Mouse (Mus musculus) stomach, postnatal 0 days (tissue): ENCODE measurements around the gene Shisa6.

Experiments used
- CTCF ChIP-seq: IDR thresholded peaks from 2 replicates; pipeline ENCODE4 v1.5.1; 2016; ENCODE audit warnings: antibody characterized with exemption, low read depth, mild to moderate bottlenecking, moderate library complexity
- EP300 ChIP-seq: optimal IDR thresholded peaks from 2 replicates; pipeline ENCODE3; 2016; ENCODE audit warnings: antibody characterized with exemption

DNA sequence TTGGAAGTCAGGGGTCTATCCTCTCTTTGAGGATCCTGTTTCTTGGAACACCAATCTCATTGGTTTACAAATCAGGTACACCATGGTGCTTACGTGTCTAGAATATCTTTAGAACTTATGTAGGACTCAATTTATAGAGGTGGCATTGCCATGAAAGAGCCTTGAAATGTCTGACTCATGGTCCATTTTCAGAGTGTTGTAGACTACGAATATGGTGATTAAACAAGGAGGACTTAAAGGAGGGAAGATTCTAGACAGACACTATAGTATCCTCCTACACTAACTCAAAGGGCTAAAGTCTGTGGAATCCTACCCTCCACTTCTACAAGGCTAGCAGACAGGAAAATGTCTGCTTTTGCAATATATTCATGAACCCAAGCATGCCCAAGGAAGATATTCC is 265.6 kb downstream of the Shisa6 start:
- TF ChIP-seq CTCF (no peak), EP300 (no peak)
